In the genomic region with DNA sequence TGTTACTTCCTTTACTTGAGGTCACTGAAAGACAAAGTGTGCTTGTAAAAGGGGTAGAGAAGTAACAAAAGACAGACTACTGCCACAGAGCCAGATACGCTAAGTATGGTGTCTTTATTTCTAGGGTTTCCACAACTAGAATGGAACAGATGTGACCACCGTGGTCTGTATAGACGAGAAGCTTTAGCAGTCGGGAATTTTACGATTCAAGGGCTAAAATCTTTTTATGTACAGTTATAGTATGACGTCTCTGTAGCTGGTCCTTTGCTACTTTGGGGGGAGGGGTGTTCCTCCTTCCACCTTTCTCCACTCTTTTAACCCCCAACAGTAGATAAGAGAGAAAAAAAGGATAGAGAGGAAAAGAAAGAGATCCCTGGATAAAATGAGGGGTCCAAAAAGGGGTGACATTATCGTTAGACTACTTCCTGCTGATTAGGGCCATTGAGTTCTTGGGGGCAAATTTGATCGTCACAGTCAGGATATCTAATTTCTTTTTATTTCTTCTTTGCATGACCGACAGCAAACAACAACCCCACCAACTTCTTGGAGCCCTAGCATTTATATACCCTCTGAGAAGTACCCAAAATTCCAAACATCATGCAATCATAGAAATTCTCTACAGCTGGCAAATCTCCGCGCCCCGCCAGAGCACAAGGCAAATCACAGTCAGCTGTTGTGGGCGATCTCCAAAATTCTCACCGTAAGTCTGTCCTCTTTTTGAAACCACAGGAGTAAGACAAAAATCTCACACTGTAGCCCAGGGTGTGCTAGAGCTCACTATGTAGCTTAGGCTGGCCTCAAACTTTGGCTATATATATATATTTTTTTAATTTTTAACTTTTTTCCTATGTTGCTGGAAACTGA, we compare ENCODE assay signal across 8 mouse cellular contexts. TPM values are rescaled to one million over a fixed set of nuclear protein-coding genes. Genes with fewer than 3 reads are reported as not detected.
DNase-seq lines count a peak whose midpoint lies in the region; ATAC-seq and TF ChIP-seq lines count a peak whose summit lies in the region.

No protein-coding gene starts in this region.

- no peaks in the 10 kb centered on the region for H3K27me3 ChIP-seq in heart, embryonic 14.5 days (ENCODE audit: control insufficient read depth, insufficient read depth, low read length)
- no peaks in the 10 kb centered on the region for H3K27me3 ChIP-seq in thymus, adult 2 months (ENCODE audit: control insufficient read depth, insufficient read depth, low read length)
- no peaks in the 10 kb centered on the region for H3K27me3 ChIP-seq in limb, embryonic 15.5 days
- H3K27me3 ChIP-seq in forebrain, postnatal 0 days (ENCODE audit: insufficient read depth, low read length) = no peaks in the 10 kb centered on the region

- intact Hi-C loops in heart, postnatal 14 days (cut with DNase I) = no loop called here

- peak overlapping the region; percentile 66 for H3K4me2 ChIP-seq in heart, embryonic 14.5 days (ENCODE audit: low read length)
- peak overlapping the region; percentile 78 for H3K4me2 ChIP-seq in limb, embryonic 15.5 days
- no peak overlapping the region for H3K4me2 ChIP-seq in forebrain, postnatal 0 days (ENCODE audit: low read depth)

- no peaks in the 10 kb centered on the region for H3K9me3 ChIP-seq in heart, embryonic 14.5 days (ENCODE audit: control insufficient read depth, low read length)
- H3K9me3 ChIP-seq in limb, embryonic 15.5 days = no peaks in the 10 kb centered on the region
- H3K9me3 ChIP-seq in forebrain, postnatal 0 days (ENCODE audit: low read length) = no peaks in the 10 kb centered on the region

- peak overlapping the region; percentile 45 to 56; a peak in 3 of 4 replicates for H3K4me3 ChIP-seq in heart, embryonic 14.5 days (ENCODE audit: control insufficient read depth in 1 of 2, insufficient read depth in 1 of 2, low read depth in 1 of 2, low read length in 2 of 2)
- no peak overlapping the region for H3K4me3 ChIP-seq in thymus, adult 2 months (ENCODE audit: control insufficient read depth, insufficient read depth, low read length)
- no peak overlapping the region for H3K4me3 ChIP-seq in limb, embryonic 15.5 days
- no peak overlapping the region for H3K4me3 ChIP-seq in forebrain, postnatal 0 days (ENCODE audit: low read depth, low read length)

- ATAC-seq in heart, embryonic 14.5 days (ENCODE audit: insufficient number of reproducible peaks, insufficient read depth, low FRiP score, low read depth) = no peak
- no peak for ATAC-seq in limb, embryonic 15.5 days (ENCODE audit: insufficient number of reproducible peaks, low FRiP score, low TSS enrichment, low read depth)
- ATAC-seq in frontal cortex, adult (ENCODE audit: low TSS enrichment) = no peak
- ATAC-seq in forebrain, postnatal 0 days = no peak

- no peak overlapping the region for H3K9ac ChIP-seq in heart, embryonic 14.5 days (ENCODE audit: low read length)
- H3K9ac ChIP-seq in limb, embryonic 15.5 days = no peak overlapping the region
- no peak overlapping the region for H3K9ac ChIP-seq in forebrain, postnatal 0 days

- no peaks in the 10 kb centered on the region for H3K36me3 ChIP-seq in heart, embryonic 14.5 days (ENCODE audit: control insufficient read depth, insufficient read depth, low read length)
- no peaks in the 10 kb centered on the region for H3K36me3 ChIP-seq in thymus, adult 2 months (ENCODE audit: control insufficient read depth, insufficient read depth, low read length)
- H3K36me3 ChIP-seq in limb, embryonic 15.5 days = no peaks in the 10 kb centered on the region
- no peaks in the 10 kb centered on the region for H3K36me3 ChIP-seq in forebrain, postnatal 0 days (ENCODE audit: insufficient read depth)

- no peak for DNase-seq in heart, postnatal 14 days
- no peak for DNase-seq in thymus, adult 2 months
- no peak for DNase-seq in thymus, postnatal 36 days
- DNase-seq in frontal cortex, postnatal 10 days (ENCODE audit: low spot score in 2 of 2) = no peak
- DNase-seq in forebrain, postnatal 0 days = no peak

- H3K4me1 ChIP-seq in heart, embryonic 14.5 days (ENCODE audit: control insufficient read depth in 2 of 2, insufficient read depth in 2 of 2, low read length in 2 of 2) = peaks cover 5 to 7% of the 10 kb centered on the region in 2 experiments
- H3K4me1 ChIP-seq in thymus, adult 2 months (replicated peaks; ENCODE audit: control insufficient read depth, insufficient read depth, low read length) = peaks cover 6% of the 10 kb centered on the region
- H3K4me1 ChIP-seq in limb, embryonic 15.5 days = peaks cover 16% of the 10 kb centered on the region
- no peaks in the 10 kb centered on the region for H3K4me1 ChIP-seq in forebrain, postnatal 0 days (ENCODE audit: insufficient read depth)

- WGBS in heart, embryonic 14.5 days = 62% methylated on average over 14 of the region's 14 CpGs
- WGBS in thymus, adult 2 months = 37% methylated on average over 14 of the region's 14 CpGs
- WGBS in limb, embryonic 15.5 days = 42% methylated on average over 14 of the region's 14 CpGs
- 80% methylated on average over 14 of the region's 14 CpGs for WGBS in forebrain, postnatal 0 days

- TF ChIP-seq CTCF in thymus, adult 2 months (IDR thresholded peaks at IDR 0.05; ENCODE audit: borderline replicate concordance, control insufficient read depth, extremely low read depth, insufficient read depth, low read length, poor library complexity) = no peak
- no peak for TF ChIP-seq CTCF in forebrain, postnatal 0 days (IDR thresholded peaks at IDR 0.05; ENCODE audit: low read depth)

- no peak for TF ChIP-seq POLR2A in thymus, adult 2 months (IDR thresholded peaks at IDR 0.05; ENCODE audit: control insufficient read depth, extremely low read depth, insufficient read depth, low read length, poor library complexity)

- H3K27ac ChIP-seq in heart, embryonic 14.5 days (replicated peaks in 1 of 2; ENCODE audit: control insufficient read depth in 1 of 2, insufficient read depth in 1 of 2, low read depth in 2 of 2, low read length in 2 of 2) = peak overlapping the region; percentile 76
- H3K27ac ChIP-seq in thymus, adult 2 months (ENCODE audit: control insufficient read depth, insufficient read depth, low read length) = peak overlapping the region; percentile 95
- peak overlapping the region; percentile 71 for H3K27ac ChIP-seq in limb, embryonic 15.5 days
- H3K27ac ChIP-seq in forebrain, postnatal 0 days (ENCODE audit: low read depth, low read length) = no peak overlapping the region

RNA-seq across cellular contexts. Expression of gene Ptp4a2, which starts 0.8 kb away (rescaled TPM):
- polyA plus RNA-seq in heart, embryonic 14.5 days (2014; fragmentation: Nextera tagmentation; extraction: Ambion mirVana) = 350 and 362 TPM in 2 replicates
- 100 to 1,000 TPM; 212 to 215 TPM for total RNA-seq in heart, postnatal 14 days (2021)
- polyA plus RNA-seq in thymus, adult 2 months (2012; rRNA removed) = 59.5 and 71.6 TPM in 2 replicates
- 339 and 355 TPM in 2 replicates for polyA plus RNA-seq in limb, embryonic 15.5 days (2015; fragmentation: Nextera tagmentation; extraction: Ambion mirVana)
- 123 and 131 TPM in 2 replicates for total RNA-seq in forebrain, postnatal 0 days (2014; rRNA removed)
- 252 and 270 TPM in 2 replicates for polyA plus RNA-seq in forebrain, postnatal 0 days (2015; fragmentation: Nextera tagmentation; extraction: Ambion mirVana)

Comparison
In these comparisons a context has a peak if more than half of its experiments do, and no peak if none do; other contexts are left out.
1. H3K4me3 ChIP-seq: peak in heart, embryonic 14.5 days (2 of 2); none in thymus, adult 2 months (single experiment), limb, embryonic 15.5 days (single experiment) and forebrain, postnatal 0 days (single experiment).